Mouse (Mus musculus) frontal cortex, postnatal 14 days (tissue): ENCODE data around the gene Parp6.

Experiments used
- DNase-seq, 2 experiments: peaks; one replicate each; pipeline ENCODE4 v3.0.0; 2022; ENCODE audit warnings: low spot score in 2 of 2

The Parp6 gene

DNA sequence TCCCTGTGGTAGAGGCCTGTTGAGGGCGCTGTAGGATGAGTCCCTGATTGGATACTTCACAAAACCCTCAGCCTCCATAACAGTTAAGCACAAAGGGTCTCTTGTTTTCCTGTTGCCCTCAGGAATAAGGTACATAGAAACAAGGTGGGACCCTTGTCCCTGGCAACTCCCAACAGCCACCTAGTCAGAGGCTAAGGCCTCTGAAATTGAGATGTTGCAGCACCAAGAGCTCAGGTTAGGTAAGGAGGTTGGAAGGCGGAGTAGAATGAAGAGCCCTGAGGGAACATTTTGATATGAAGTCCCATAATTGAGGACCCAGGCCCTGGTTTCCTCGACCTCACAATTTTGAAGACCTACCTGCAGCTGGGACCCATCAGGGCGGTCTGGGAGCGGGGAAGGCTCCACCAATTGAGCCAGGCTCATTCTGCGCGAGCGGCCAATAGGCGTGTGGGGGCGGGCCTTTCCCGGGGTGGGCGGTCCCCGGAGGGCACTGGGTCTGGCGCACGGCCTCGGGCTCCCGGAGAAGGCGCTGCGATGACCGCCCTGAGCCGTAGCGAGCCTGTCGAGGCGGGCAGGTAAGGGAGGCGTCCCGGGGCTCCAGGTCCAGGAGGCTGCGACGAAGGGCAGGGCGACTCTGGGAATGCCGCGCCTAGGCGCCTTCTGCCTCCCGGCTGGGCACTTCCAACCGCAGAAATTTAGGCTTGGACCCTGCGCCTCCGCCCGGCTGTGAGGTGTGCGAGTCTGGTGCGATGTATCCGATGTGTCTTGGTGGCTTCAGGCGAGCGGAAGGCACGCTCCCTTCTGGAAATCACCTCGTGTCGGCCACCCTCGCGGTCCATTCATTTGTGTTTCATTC, 62.8 kb downstream of the Parp6 start, which contains the start of gene Gramd2:
TSS of gene Gramd2 (plus strand) at position 467 of the 856 bp plus-strand sequence.
- peak in 1 of 2 experiments; percentile 68 for DNase-seq

- no peak for DNase-seq
Observed at GRCm38 (mm10) chr9:59680534-59680875, 63.4 kb downstream of the Parp6 start.

GRCm38 (mm10) chr9:59684020-59684419, 66.9 kb downstream of the Parp6 start:
- DNase-seq, result no peak

- DNase-seq, result no peak
Observed at GRCm38 (mm10) chr9:59687416-59688046, 70.4 kb downstream of the Parp6 start.

- DNase-seq, result peak; percentile 78 to 84
Observed at GRCm38 (mm10) chr9:59691635-59692094, 74.6 kb downstream of the Parp6 start.

DNA sequence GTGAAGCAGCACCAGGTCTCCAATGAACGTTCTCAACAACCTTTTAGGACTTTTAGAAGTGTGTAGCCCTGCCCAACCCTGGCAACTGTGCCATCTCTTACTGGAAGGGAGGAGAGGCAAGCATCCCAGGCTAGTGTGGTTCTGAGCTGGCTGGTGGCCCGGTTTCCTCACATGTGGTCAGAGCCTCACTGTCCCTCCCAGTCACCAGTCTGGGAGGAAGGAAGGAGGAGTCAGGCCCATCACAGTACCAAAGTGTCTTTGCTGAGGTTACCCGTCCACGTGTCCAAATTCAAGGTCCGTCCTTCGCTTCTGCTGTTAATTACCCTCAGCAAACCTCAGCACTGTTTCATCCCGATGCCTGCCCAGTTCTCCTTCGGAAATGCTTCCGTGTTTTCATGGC, 75.1 kb downstream of the Parp6 start:
- DNase-seq, result no peak

- DNase-seq, result no peak
Observed at GRCm38 (mm10) chr9:59694571-59695450, 77.7 kb downstream of the Parp6 start.

GRCm38 (mm10) chr9:59695451-59695813, 78.3 kb downstream of the Parp6 start:
- DNase-seq, result no peak

DNA sequence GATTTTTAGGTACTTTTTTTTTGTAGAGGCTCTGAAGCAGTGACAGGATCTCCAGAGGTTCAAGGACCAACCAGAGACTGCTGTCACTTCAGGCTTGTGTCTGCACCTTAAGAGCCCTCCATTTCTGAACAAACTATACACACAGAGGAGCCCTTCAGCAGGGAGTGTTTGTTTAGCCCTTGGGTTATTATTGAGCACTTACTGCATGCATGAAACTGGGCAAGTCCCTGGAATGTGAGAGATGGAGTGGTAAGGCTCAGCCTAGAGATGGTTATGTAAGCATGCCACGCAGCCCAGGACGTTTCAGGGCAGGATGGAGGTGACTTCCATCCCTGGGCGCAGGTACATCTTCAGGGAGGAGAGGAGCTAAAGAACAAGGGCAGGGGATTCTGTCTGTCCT, 79.3 kb downstream of the Parp6 start:
- no peak for DNase-seq
